Mouse (Mus musculus): ENCODE measurements around the gene BC017158. TPM values are rescaled to one million over a fixed set of nuclear protein-coding genes. Genes with fewer than 3 reads are reported as not detected.
A peak's percentile ranks its signal among the peaks of the same experiment; 100 is the strongest.

Gene BC017158
- polyA plus RNA-seq, 1 experiment from 2014 or later: 38.2 TPM

GRCm38 (mm10) chr7:128238991-128239390 is 59.0 kb downstream of the BC017158 start:
- no peaks in the 10 kb centered on the region for H3K9me3 ChIP-seq (ENCODE audit: control insufficient read depth, low read length)
- peak overlapping the region; percentile 100 for H3K27ac ChIP-seq (ENCODE audit: low read depth, low read length)
- 29% methylated on average over 4 of the region's 4 CpGs for WGBS
- no peaks in the 10 kb centered on the region for H3K27me3 ChIP-seq (replicated peaks; ENCODE audit: control insufficient read depth, insufficient read depth, low read length)
- no peak for ATAC-seq (replicated peaks; ENCODE audit: low FRiP score)
- DNase-seq (ENCODE audit: low spot score): no peak
- H3K4me2 ChIP-seq: peak overlapping the region; percentile 87
- peak overlapping the region; percentile 63 for H3K9ac ChIP-seq (ENCODE audit: low read depth, low read length)
- peak overlapping the region; percentile 82 for H3K4me3 ChIP-seq (ENCODE audit: low read depth, low read length)
- H3K4me1 ChIP-seq (replicated peaks; ENCODE audit: control insufficient read depth, insufficient read depth, low read length): peaks cover 11% of the 10 kb centered on the region
- peaks cover 30% of the 10 kb centered on the region for H3K36me3 ChIP-seq (ENCODE audit: control insufficient read depth, insufficient read depth, low read length)

- DNase-seq (ENCODE audit: low spot score) (peak; percentile 99), ATAC-seq (replicated peaks; ENCODE audit: low FRiP score) (peak; percentile 88)
- Histone ChIP-seq H3K27ac (ENCODE audit: low read depth, low read length) (peak within 1 kb of the TSS; percentile 100), H3K27me3 (replicated peaks; ENCODE audit: control insufficient read depth, insufficient read depth, low read length) (no peaks in the 10 kb centered on the region), H3K36me3 (ENCODE audit: control insufficient read depth, insufficient read depth, low read length) (peaks cover 28% of the 10 kb centered on the region), H3K4me3 (ENCODE audit: low read depth, low read length) (peak within 1 kb of the TSS; percentile 82), H3K9ac (ENCODE audit: low read depth, low read length) (peak within 1 kb of the TSS; percentile 91), H3K4me1 (replicated peaks; ENCODE audit: control insufficient read depth, insufficient read depth, low read length) (peaks cover 11% of the 10 kb centered on the region; the same call in 1 of the 2 replicates), H3K4me2 (peak within 1 kb of the TSS; percentile 87), H3K9me3 (ENCODE audit: control insufficient read depth, low read length) (no peaks in the 10 kb centered on the region)
- under 1% methylated on average over 69 of the region's 72 CpGs for WGBS
Measured at GRCm38 (mm10) chr7:128237927-128238778, 59.8 kb downstream of the BC017158 start, which contains the start of gene 9130023H24Rik. Gene 9130023H24Rik, minus strand, starts transcription at chr7:128238031.

- H3K9ac ChIP-seq (ENCODE audit: low read depth, low read length): peak overlapping the region; percentile 91
- H3K4me1 ChIP-seq (replicated peaks; ENCODE audit: control insufficient read depth, insufficient read depth, low read length): peaks cover 11% of the 10 kb centered on the region; the same call in 1 of the 2 replicates
- no peaks in the 10 kb centered on the region for H3K27me3 ChIP-seq (replicated peaks; ENCODE audit: control insufficient read depth, insufficient read depth, low read length)
- DNase-seq (ENCODE audit: low spot score): no peak
- H3K27ac ChIP-seq (ENCODE audit: low read depth, low read length): peak overlapping the region; percentile 100
- peaks cover 23% of the 10 kb centered on the region for H3K36me3 ChIP-seq (ENCODE audit: control insufficient read depth, insufficient read depth, low read length)
- H3K9me3 ChIP-seq (ENCODE audit: control insufficient read depth, low read length): no peaks in the 10 kb centered on the region
- WGBS: under 1% methylated on average over 25 of the region's 25 CpGs
- H3K4me3 ChIP-seq (ENCODE audit: low read depth, low read length): peak overlapping the region; percentile 82
- ATAC-seq (replicated peaks; ENCODE audit: low FRiP score): no peak
- peak overlapping the region; percentile 84 for H3K4me2 ChIP-seq
Measured at GRCm38 (mm10) chr7:128237593-128237926, 60.4 kb downstream of the BC017158 start.

- Histone ChIP-seq H3K36me3 (ENCODE audit: control insufficient read depth, insufficient read depth, low read length) (peaks cover 17% of the 10 kb centered on the region), H3K4me3 (ENCODE audit: low read depth, low read length) (peak within 1 kb of the TSS; percentile 82), H3K4me1 (replicated peaks; ENCODE audit: control insufficient read depth, insufficient read depth, low read length) (peaks cover 11% of the 10 kb centered on the region; the same call in 1 of the 2 replicates), H3K9me3 (ENCODE audit: control insufficient read depth, low read length) (no peaks in the 10 kb centered on the region), H3K9ac (ENCODE audit: low read depth, low read length) (peak within 1 kb of the TSS; percentile 91), H3K27me3 (replicated peaks; ENCODE audit: control insufficient read depth, insufficient read depth, low read length) (no peaks in the 10 kb centered on the region), H3K4me2 (peak within 1 kb of the TSS; percentile 84), H3K27ac (ENCODE audit: low read depth, low read length) (peak within 1 kb of the TSS; percentile 100)
- peak; percentile 89 for DNase-seq (ENCODE audit: low spot score)
- ATAC-seq (replicated peaks; ENCODE audit: low FRiP score): peak; percentile 31
- 24% methylated on average over 37 of the region's 37 CpGs for WGBS
Measured at GRCm38 (mm10) chr7:128236856-128237592, 60.9 kb downstream of the BC017158 start, which contains the start of gene Armc5. Gene Armc5, plus strand, starts transcription at chr7:128237342.

GRCm38 (mm10) chr7:128236426-128236825 is 61.5 kb downstream of the BC017158 start:
- peak overlapping the region; percentile 91 for H3K9ac ChIP-seq (ENCODE audit: low read depth, low read length)
- peak overlapping the region; percentile 84 for H3K4me2 ChIP-seq
- no peak for ATAC-seq (replicated peaks; ENCODE audit: low FRiP score)
- H3K4me3 ChIP-seq (ENCODE audit: low read depth, low read length): 0 out of 2 replicates have a peak overlapping the region, but pooled peaks have one; percentile 82
- H3K9me3 ChIP-seq (ENCODE audit: control insufficient read depth, low read length): no peaks in the 10 kb centered on the region
- peaks cover 16% of the 10 kb centered on the region for H3K36me3 ChIP-seq (ENCODE audit: control insufficient read depth, insufficient read depth, low read length)
- 90% methylated on average over 13 of the region's 13 CpGs for WGBS
- no peaks in the 10 kb centered on the region for H3K27me3 ChIP-seq (replicated peaks; ENCODE audit: control insufficient read depth, insufficient read depth, low read length)
- H3K4me1 ChIP-seq (replicated peaks; ENCODE audit: control insufficient read depth, insufficient read depth, low read length): peaks cover 11% of the 10 kb centered on the region; the same call in 1 of the 2 replicates
- H3K27ac ChIP-seq (ENCODE audit: low read depth, low read length): no peak overlapping the region
- no peak for DNase-seq (ENCODE audit: low spot score)

- DNase-seq (ENCODE audit: low spot score) (no peak), ATAC-seq (replicated peaks; ENCODE audit: low FRiP score) (no peak)
- H3K4me3 ChIP-seq (ENCODE audit: low read depth, low read length): no peak overlapping the region
- H3K27me3 ChIP-seq (replicated peaks; ENCODE audit: control insufficient read depth, insufficient read depth, low read length): no peaks in the 10 kb centered on the region
- peaks cover 9% of the 10 kb centered on the region; the same call in 1 of the 2 replicates for H3K4me1 ChIP-seq (replicated peaks; ENCODE audit: control insufficient read depth, insufficient read depth, low read length)
- peaks cover 7% of the 10 kb centered on the region for H3K36me3 ChIP-seq (ENCODE audit: control insufficient read depth, insufficient read depth, low read length)
- no peaks in the 10 kb centered on the region for H3K9me3 ChIP-seq (ENCODE audit: control insufficient read depth, low read length)
- no peak overlapping the region for H3K9ac ChIP-seq (ENCODE audit: low read depth, low read length)
- H3K4me2 ChIP-seq: no peak overlapping the region
- 95% methylated on average over 1 of the region's 1 CpGs for WGBS
- H3K27ac ChIP-seq (ENCODE audit: low read depth, low read length): no peak overlapping the region
Measured at GRCm38 (mm10) chr7:128235481-128235880, 62.5 kb downstream of the BC017158 start.

GRCm38 (mm10) chr7:128234796-128235195 is 63.2 kb downstream of the BC017158 start:
- H3K27me3 ChIP-seq (replicated peaks; ENCODE audit: control insufficient read depth, insufficient read depth, low read length): no peaks in the 10 kb centered on the region
- H3K4me3 ChIP-seq (ENCODE audit: low read depth, low read length): no peak overlapping the region
- H3K4me1 ChIP-seq (replicated peaks; ENCODE audit: control insufficient read depth, insufficient read depth, low read length): peaks cover 8% of the 10 kb centered on the region; the same call in 1 of the 2 replicates
- no peaks in the 10 kb centered on the region for H3K9me3 ChIP-seq (ENCODE audit: control insufficient read depth, low read length)
- H3K9ac ChIP-seq (ENCODE audit: low read depth, low read length): no peak overlapping the region
- 65% methylated on average over 2 of the region's 2 CpGs for WGBS
- H3K27ac ChIP-seq (ENCODE audit: low read depth, low read length): no peak overlapping the region
- H3K36me3 ChIP-seq (ENCODE audit: control insufficient read depth, insufficient read depth, low read length): peaks cover under 1% of the 10 kb centered on the region; the same call in 1 of the 2 replicates
- ATAC-seq (replicated peaks; ENCODE audit: low FRiP score) (no peak), DNase-seq (ENCODE audit: low spot score) (no peak)
- H3K4me2 ChIP-seq: no peak overlapping the region

DNA sequence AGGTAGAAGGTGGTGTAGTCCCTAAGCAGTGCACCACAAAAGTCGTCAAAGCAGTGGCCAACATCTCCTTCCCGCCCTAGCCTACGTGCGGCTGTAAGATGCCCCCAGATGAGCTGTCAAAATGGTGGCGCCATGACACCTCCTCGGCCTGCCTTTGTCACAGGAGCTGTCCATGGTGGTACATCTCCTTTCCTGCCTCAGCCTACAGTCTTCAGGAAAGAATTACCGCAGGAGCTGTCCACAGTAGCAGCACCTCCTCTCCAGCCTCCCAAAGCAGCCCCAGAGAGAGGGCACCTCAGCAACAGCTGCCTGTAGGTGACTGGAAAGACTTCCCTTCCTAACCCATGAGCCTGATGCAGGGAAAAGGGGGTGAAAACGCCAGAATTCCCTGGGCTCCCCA is 66.2 kb downstream of the BC017158 start:
- 38% methylated on average over 8 of the region's 8 CpGs for WGBS

More for the DNA sequence above, 66.2 kb downstream of the BC017158 start:
- Histone ChIP-seq H3K9me3 (ENCODE audit: control insufficient read depth, low read length) (no peaks in the 10 kb centered on the region), H3K27me3 (replicated peaks; ENCODE audit: control insufficient read depth, insufficient read depth, low read length) (no peaks in the 10 kb centered on the region), H3K36me3 (ENCODE audit: control insufficient read depth, insufficient read depth, low read length) (no peaks in the 10 kb centered on the region), H3K27ac (ENCODE audit: low read depth, low read length) (no peak overlapping the region), H3K4me3 (ENCODE audit: low read depth, low read length) (no peak overlapping the region), H3K9ac (ENCODE audit: low read depth, low read length) (no peak overlapping the region), H3K4me2 (no peak overlapping the region), H3K4me1 (replicated peaks; ENCODE audit: control insufficient read depth, insufficient read depth, low read length) (0 out of 2 replicates have a peak, but pooled peaks cover 2% of the 10 kb centered on the region)
- DNase-seq (ENCODE audit: low spot score) (peak; percentile 34), ATAC-seq (replicated peaks; ENCODE audit: low FRiP score) (no peak)

Data from liver, embryonic 11.5 days (tissue).